Mouse (Mus musculus) heart, postnatal 0 days (tissue): Measurements from ENCODE around the gene Nolc1.

Experiments used
- CTCF ChIP-seq: IDR thresholded peaks from 2 replicates; pipeline ENCODE4 v1.5.1; 2016; ENCODE audit warnings: antibody characterized with exemption, control low read depth, low read depth
- EP300 ChIP-seq: IDR thresholded peaks from 2 replicates; pipeline ENCODE4 v1.6.1; 2016; ENCODE audit warnings: antibody characterized with exemption, low read depth

DNA sequence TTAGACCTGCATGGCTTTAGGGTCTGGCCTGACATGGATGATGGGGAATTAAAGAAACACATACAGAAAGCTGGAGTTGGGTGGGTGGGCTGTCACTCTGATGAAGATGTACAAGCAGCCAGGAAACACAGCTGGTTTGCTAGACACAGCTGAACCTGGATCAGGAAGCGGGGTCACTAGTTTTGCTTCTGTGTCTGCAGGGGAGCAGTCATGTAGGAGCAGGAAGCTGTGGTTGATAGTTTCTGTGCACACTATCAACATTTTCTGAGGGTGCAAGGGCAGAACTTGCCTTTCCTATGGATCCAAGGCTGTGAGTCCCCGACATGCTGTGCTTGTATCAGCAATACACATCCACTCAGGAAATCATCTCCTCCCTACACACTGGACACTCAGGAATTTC lies 25.2 kb upstream of the Nolc1 start:
- no peak for TF ChIP-seq EP300
- no peak for TF ChIP-seq CTCF
